Comparison of ENCODE assay signal across 11 mouse cellular contexts in the genomic region with DNA sequence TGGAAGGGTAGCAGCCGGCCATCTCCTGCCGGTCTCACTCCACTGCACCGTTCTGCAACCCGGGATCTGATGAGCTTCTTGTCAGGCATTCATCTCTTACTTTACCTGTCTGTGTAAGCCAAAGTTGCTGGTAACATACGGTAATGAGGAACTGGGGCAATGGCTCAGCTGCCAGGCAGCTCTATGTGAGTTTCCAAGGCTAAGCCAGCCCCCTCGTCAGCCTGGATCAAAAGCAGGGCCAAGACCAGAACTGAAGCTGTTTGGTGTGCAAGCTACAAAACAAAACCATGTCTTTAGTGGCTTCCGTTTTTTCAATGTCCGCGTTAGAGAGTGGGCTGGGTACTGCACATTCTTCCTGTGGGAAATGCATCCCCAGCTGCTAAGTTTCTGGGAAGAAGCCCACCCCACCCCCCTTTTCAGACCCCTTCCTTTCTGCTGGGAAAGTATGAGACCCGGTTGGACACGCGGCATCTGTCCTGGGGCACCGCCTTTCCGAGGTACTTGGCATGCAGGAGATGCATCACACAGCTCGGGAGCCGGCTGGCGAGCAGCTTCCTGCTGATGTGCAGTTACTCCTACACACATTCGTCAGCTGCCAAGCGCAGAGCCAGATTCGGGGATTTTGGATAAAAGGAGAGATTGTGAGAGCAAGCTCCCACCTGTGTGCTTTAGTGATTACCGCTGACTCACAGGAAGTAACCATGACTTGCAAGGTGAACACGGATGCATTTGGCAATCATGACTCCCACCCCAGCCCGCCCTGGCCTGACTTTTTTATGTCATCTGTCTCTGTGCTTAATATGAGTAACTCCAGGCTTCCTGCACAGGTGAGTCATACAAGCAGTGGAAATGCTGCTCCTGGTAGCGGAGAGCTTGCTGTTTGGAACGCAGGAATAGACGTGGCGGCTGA. TPM values are rescaled to one million over a fixed set of nuclear protein-coding genes. Genes with fewer than 3 reads are reported as not detected.
DNase-seq lines count a peak whose midpoint lies in the region; ATAC-seq and TF ChIP-seq lines count a peak whose summit lies in the region.
"Had no signal": no experiment of that assay in that cellular context is flagged by ENCODE, and none has a peak within 500 bp of the region (broad histone marks: within the 10 kb centered on the region; RNA-seq: fewer than 3 reads in every experiment).

No protein-coding gene starts in this region.

- DNase-seq in forebrain, postnatal 0 days = peak; percentile 36
- no peak for DNase-seq in forebrain, embryonic 10.5 days (ENCODE audit: extremely low spot score, low spot score)
- DNase-seq in ES-E14 (ENCODE audit: low read depth, low spot score) = no peak
- peak; percentile 12 for DNase-seq in gonadal fat pad, adult 2 months (ENCODE audit: low read depth)
- DNase-seq in left cerebral cortex, postnatal 25 days (ENCODE audit: low spot score in 2 of 2) = peak; percentile 80 to 96
- DNase-seq in cerebellum, adult 2 months = no peak
- no peak for DNase-seq in limb, embryonic 10.5 days (ENCODE audit: low spot score)
- DNase-seq: B cell, adult 2 months had no signal

- H3K27ac ChIP-seq in forebrain, postnatal 0 days (ENCODE audit: low read depth, low read length) = no peak overlapping the region
- H3K27ac ChIP-seq in forebrain, embryonic 10.5 days = no peak overlapping the region
- H3K27ac ChIP-seq in ES-E14 (ENCODE audit: insufficient read depth, low read depth, low read length, poor library complexity, severe bottlenecking) = no peak overlapping the region
- no peak overlapping the region for H3K27ac ChIP-seq in cerebellum, adult 2 months (ENCODE audit: insufficient read depth, low read length)
- no peak overlapping the region for H3K27ac ChIP-seq in forebrain, embryonic 16.5 days (ENCODE audit: low read length)
- H3K27ac ChIP-seq in limb, embryonic 10.5 days = no peak overlapping the region
- H3K27ac ChIP-seq: liver, embryonic 15.5 days had no signal

- H3K27me3 ChIP-seq in forebrain, postnatal 0 days (ENCODE audit: insufficient read depth, low read length) = no peaks in the 10 kb centered on the region
- H3K27me3 ChIP-seq in forebrain, embryonic 10.5 days (ENCODE audit: poor library complexity, severe bottlenecking) = peaks cover 57% of the 10 kb centered on the region
- no peaks in the 10 kb centered on the region for H3K27me3 ChIP-seq in cerebellum, adult 2 months (ENCODE audit: control insufficient read depth, insufficient read depth, low read length)
- H3K27me3 ChIP-seq in forebrain, embryonic 16.5 days (replicated peaks; ENCODE audit: control insufficient read depth, insufficient read depth, low read length) = no peaks in the 10 kb centered on the region
- peaks cover 44% of the 10 kb centered on the region for H3K27me3 ChIP-seq in limb, embryonic 10.5 days (ENCODE audit: low read depth, poor library complexity, severe bottlenecking)

- no peaks in the 10 kb centered on the region for H3K9me3 ChIP-seq in forebrain, postnatal 0 days (ENCODE audit: low read length)
- no peaks in the 10 kb centered on the region for H3K9me3 ChIP-seq in forebrain, embryonic 10.5 days
- no peaks in the 10 kb centered on the region for H3K9me3 ChIP-seq in ES-E14 (ENCODE audit: control insufficient read depth, insufficient read depth, low read depth, low read length)
- no peaks in the 10 kb centered on the region for H3K9me3 ChIP-seq in forebrain, embryonic 16.5 days (ENCODE audit: control insufficient read depth, low read length)
- H3K9me3 ChIP-seq in limb, embryonic 10.5 days (replicated peaks) = no peaks in the 10 kb centered on the region
- H3K9me3 ChIP-seq: liver, embryonic 15.5 days had no signal

- 64% methylated on average over 27 of the region's 27 CpGs for WGBS in forebrain, postnatal 0 days
- WGBS in forebrain, embryonic 10.5 days = 84% methylated on average over 27 of the region's 27 CpGs
- WGBS in cerebellum, adult 2 months = 37% methylated on average over 27 of the region's 27 CpGs
- WGBS in forebrain, embryonic 16.5 days = 62% methylated on average over 27 of the region's 27 CpGs
- WGBS in limb, embryonic 10.5 days = 77% methylated on average over 27 of the region's 27 CpGs

- intact Hi-C loops in left cerebral cortex, postnatal 25 days (cut with DNase I) = no loop called here

- TF ChIP-seq CTCF in forebrain, postnatal 0 days (IDR thresholded peaks at IDR 0.05; ENCODE audit: low read depth) = no peak
- no peak for TF ChIP-seq CTCF in cerebellum, adult 2 months (IDR thresholded peaks at IDR 0.05; ENCODE audit: borderline replicate concordance, insufficient read depth, low read depth, low read length)

- peaks cover 35% of the 10 kb centered on the region for H3K36me3 ChIP-seq in forebrain, postnatal 0 days (ENCODE audit: insufficient read depth)
- H3K36me3 ChIP-seq in forebrain, embryonic 10.5 days (replicated peaks) = peaks cover 61% of the 10 kb centered on the region
- peaks cover 4% of the 10 kb centered on the region for H3K36me3 ChIP-seq in ES-E14 (ENCODE audit: control insufficient read depth, insufficient read depth, low read length, poor library complexity, severe bottlenecking)
- peaks cover 18% of the 10 kb centered on the region for H3K36me3 ChIP-seq in forebrain, embryonic 16.5 days (ENCODE audit: control insufficient read depth, insufficient read depth)
- peaks cover 59% of the 10 kb centered on the region for H3K36me3 ChIP-seq in limb, embryonic 10.5 days

- TF ChIP-seq POLR2A in cerebellum, adult 2 months (IDR thresholded peaks at IDR 0.05; ENCODE audit: borderline replicate concordance, insufficient read depth, low read length) = no peak

- peaks cover 14% of the 10 kb centered on the region; the same call in 1 of the 2 replicates for H3K4me1 ChIP-seq in forebrain, postnatal 0 days (ENCODE audit: insufficient read depth)
- H3K4me1 ChIP-seq in forebrain, embryonic 10.5 days = peaks cover 30% of the 10 kb centered on the region
- peaks cover 9 to 13% of the 10 kb centered on the region in 2 experiments; a peak in 3 of 4 replicates for H3K4me1 ChIP-seq in ES-E14 (ENCODE audit: control insufficient read depth in 2 of 2, insufficient read depth in 2 of 2, low read length in 2 of 2, poor library complexity in 1 of 2)
- peaks cover 7% of the 10 kb centered on the region for H3K4me1 ChIP-seq in cerebellum, adult 2 months (ENCODE audit: control insufficient read depth, insufficient read depth, low read length)
- H3K4me1 ChIP-seq in forebrain, embryonic 16.5 days (replicated peaks; ENCODE audit: control insufficient read depth, insufficient read depth, low read length) = peaks cover 24% of the 10 kb centered on the region
- H3K4me1 ChIP-seq in limb, embryonic 10.5 days = peaks cover 30% of the 10 kb centered on the region

- H3K9ac ChIP-seq in forebrain, postnatal 0 days = no peak overlapping the region
- no peak overlapping the region for H3K9ac ChIP-seq in ES-E14 (ENCODE audit: insufficient read depth, low read depth, low read length, poor library complexity, severe bottlenecking)
- H3K9ac ChIP-seq in forebrain, embryonic 16.5 days (replicated peaks; ENCODE audit: low read depth, low read length) = no peak overlapping the region
- H3K9ac ChIP-seq: liver, embryonic 15.5 days had no signal

- no peak overlapping the region for H3K4me2 ChIP-seq in forebrain, postnatal 0 days (ENCODE audit: low read depth)
- H3K4me2 ChIP-seq in forebrain, embryonic 16.5 days (ENCODE audit: low read length) = no peak overlapping the region
- H3K4me2 ChIP-seq: liver, embryonic 15.5 days had no signal

- H3K4me3 ChIP-seq in forebrain, postnatal 0 days (ENCODE audit: low read depth, low read length) = no peak overlapping the region
- H3K4me3 ChIP-seq in forebrain, embryonic 10.5 days = no peak overlapping the region
- H3K4me3 ChIP-seq in ES-E14 (ENCODE audit: insufficient read depth in 1 of 2, low read depth in 1 of 2, low read length in 2 of 2, poor library complexity in 1 of 2, severe bottlenecking in 1 of 2) = no peak overlapping the region
- no peak overlapping the region for H3K4me3 ChIP-seq in cerebellum, adult 2 months (replicated peaks; ENCODE audit: insufficient read depth, low read depth, low read length)
- H3K4me3 ChIP-seq in forebrain, embryonic 16.5 days (replicated peaks; ENCODE audit: low read length) = no peak overlapping the region
- H3K4me3 ChIP-seq in limb, embryonic 10.5 days = no peak overlapping the region
- H3K4me3 ChIP-seq: liver, embryonic 15.5 days had no signal

- ATAC-seq in forebrain, postnatal 0 days = no peak
- ATAC-seq in forebrain, embryonic 16.5 days = no peak

- in situ Hi-C loops in ES-E14 (cut with MboI; ENCODE audit: low sequenced_read_pairs in 2 of 2, unreplicated experiment in 2 of 2) = no loop called here

RNA-seq across cellular contexts. Expression of a gene that starts 3.2 kb away (rescaled TPM):
- total RNA-seq in forebrain, postnatal 0 days (2014; rRNA removed) = 17.8 and 18.2 TPM in 2 replicates
- polyA plus RNA-seq in forebrain, postnatal 0 days (2015; fragmentation: Nextera tagmentation; extraction: Ambion mirVana) = 10.8 and 13.8 TPM in 2 replicates
- polyA plus RNA-seq in forebrain, embryonic 10.5 days (2016; fragmentation: Nextera tagmentation; extraction: Ambion mirVana) = 0.23 and 0.47 TPM in 2 replicates
- total RNA-seq in ES-E14 (2012; rRNA removed) = 2.9 and 4.6 TPM in 2 replicates
- 7.9 and 8.5 TPM in 2 replicates for polyA plus RNA-seq in gonadal fat pad, adult 2 months (2012; rRNA removed)
- total RNA-seq in left cerebral cortex, postnatal 25 days (2021) = 10 to 100 TPM; 60.0 to 68.4 TPM
- polyA plus RNA-seq in cerebellum, adult 2 months (2012; rRNA removed) = 38.9 and 40.8 TPM in 2 replicates
- 6.1 and 9.8 TPM in 2 replicates for polyA plus RNA-seq in forebrain, embryonic 16.5 days (2015; fragmentation: Nextera tagmentation; extraction: Ambion mirVana)
- polyA plus RNA-seq in limb, embryonic 10.5 days (2016; fragmentation: Nextera tagmentation; extraction: Ambion mirVana) = 2.0 and 3.5 TPM in 2 replicates
- total RNA-seq: heart, adult 18-20 months had no signal

RNA-seq across cellular contexts. Expression of a gene that starts 3.2 kb away (rescaled TPM):
- 2.3 and 4.0 TPM in 2 replicates for total RNA-seq in forebrain, postnatal 0 days (2014; rRNA removed)
- polyA plus RNA-seq in forebrain, postnatal 0 days (2015; fragmentation: Nextera tagmentation; extraction: Ambion mirVana) = 2.6 and 4.2 TPM in 2 replicates
- polyA plus RNA-seq in forebrain, embryonic 10.5 days (2016; fragmentation: Nextera tagmentation; extraction: Ambion mirVana) = 0.25 and 0.39 TPM in 2 replicates
- 0.40 and 0.63 TPM in 2 replicates for total RNA-seq in ES-E14 (2012; rRNA removed)
- 6.2 and 7.1 TPM in 2 replicates for polyA plus RNA-seq in gonadal fat pad, adult 2 months (2012; rRNA removed)
- total RNA-seq in left cerebral cortex, postnatal 25 days (2021) = 10 to 100 TPM; 23.7 to 25.1 TPM
- polyA plus RNA-seq in cerebellum, adult 2 months (2012; rRNA removed) = 12.2 and 12.7 TPM in 2 replicates
- 0.98 and 2.2 TPM in 2 replicates for polyA plus RNA-seq in forebrain, embryonic 16.5 days (2015; fragmentation: Nextera tagmentation; extraction: Ambion mirVana)
- 0.20 and 0.99 TPM in 2 replicates for polyA plus RNA-seq in limb, embryonic 10.5 days (2016; fragmentation: Nextera tagmentation; extraction: Ambion mirVana)

RNA-seq across cellular contexts. Expression of a gene that starts 30.9 kb away (rescaled TPM):
- total RNA-seq in forebrain, postnatal 0 days (2014; rRNA removed) = 186 and 209 TPM in 2 replicates
- 209 and 217 TPM in 2 replicates for polyA plus RNA-seq in forebrain, postnatal 0 days (2015; fragmentation: Nextera tagmentation; extraction: Ambion mirVana)
- 147 and 152 TPM in 2 replicates for polyA plus RNA-seq in forebrain, embryonic 10.5 days (2016; fragmentation: Nextera tagmentation; extraction: Ambion mirVana)
- total RNA-seq in ES-E14 (2012; rRNA removed) = 27.2 and 31.1 TPM in 2 replicates
- 59.8 and 63.2 TPM in 2 replicates for polyA plus RNA-seq in gonadal fat pad, adult 2 months (2012; rRNA removed)
- total RNA-seq in left cerebral cortex, postnatal 25 days (2021) = 100 to 1,000 TPM; 169 to 180 TPM
- 163 and 170 TPM in 2 replicates for polyA plus RNA-seq in cerebellum, adult 2 months (2012; rRNA removed)
- 233 and 263 TPM in 2 replicates for polyA plus RNA-seq in forebrain, embryonic 16.5 days (2015; fragmentation: Nextera tagmentation; extraction: Ambion mirVana)
- polyA plus RNA-seq in limb, embryonic 10.5 days (2016; fragmentation: Nextera tagmentation; extraction: Ambion mirVana) = 134 and 163 TPM in 2 replicates

RNA-seq across cellular contexts. Expression of a gene that starts 57.5 kb away (rescaled TPM):
- 160 and 184 TPM in 2 replicates for total RNA-seq in forebrain, postnatal 0 days (2014; rRNA removed)
- 181 and 212 TPM in 2 replicates for polyA plus RNA-seq in forebrain, postnatal 0 days (2015; fragmentation: Nextera tagmentation; extraction: Ambion mirVana)
- 279 and 281 TPM in 2 replicates for polyA plus RNA-seq in forebrain, embryonic 10.5 days (2016; fragmentation: Nextera tagmentation; extraction: Ambion mirVana)
- 317 and 466 TPM in 2 replicates for total RNA-seq in ES-E14 (2012; rRNA removed)
- polyA plus RNA-seq in gonadal fat pad, adult 2 months (2012; rRNA removed) = 277 and 404 TPM in 2 replicates
- total RNA-seq in left cerebral cortex, postnatal 25 days (2021) = 10 to 100 TPM; 94.8 to 96.3 TPM
- polyA plus RNA-seq in cerebellum, adult 2 months (2012; rRNA removed) = 98.3 and 101 TPM in 2 replicates
- polyA plus RNA-seq in forebrain, embryonic 16.5 days (2015; fragmentation: Nextera tagmentation; extraction: Ambion mirVana) = 184 and 190 TPM in 2 replicates
- 311 and 314 TPM in 2 replicates for polyA plus RNA-seq in limb, embryonic 10.5 days (2016; fragmentation: Nextera tagmentation; extraction: Ambion mirVana)

Comparison
In these comparisons a context has a peak if more than half of its experiments do, and no peak if none do; other contexts are left out.
1. DNase-seq: peak in forebrain, postnatal 0 days (single experiment), gonadal fat pad, adult 2 months (single experiment) and left cerebral cortex, postnatal 25 days (2 of 2); none in forebrain, embryonic 10.5 days (single experiment), ES-E14 (single experiment), cerebellum, adult 2 months (0 of 2) and limb, embryonic 10.5 days (single experiment).